Mouse (Mus musculus) midbrain, embryonic 13.5 days (tissue): ENCODE results near the gene Paics. TPM values are rescaled to one million over a fixed set of nuclear protein-coding genes. Genes with fewer than 3 reads are reported as not detected.
"Not testable (repeated sequence)": the region's sequence is repeated elsewhere in the genome, so short reads cannot be mapped to it uniquely, and the experiment has no call there.

ENCODE experiments used
- ATAC-seq: fragments of 200-750 bp; cut with Nextera tagmentation; 2 replicates; pipeline ENCODE4 v1.8.0; 2017; ENCODE audit warnings: mild to moderate bottlenecking, moderate TSS enrichment, moderate library complexity
- H3K27ac ChIP-seq: fragments of 300-500 bp; sonication (generic); 2 replicates; pipeline ENCODE4 v1.5.1; 2015; ENCODE audit warnings: inconsistent platforms, mild to moderate bottlenecking, moderate library complexity
- H3K27me3 ChIP-seq: fragments of 300-500 bp; sonication (generic); 2 replicates; pipeline ENCODE4 v1.6.1; 2015; ENCODE audit warnings: mild to moderate bottlenecking, inconsistent platforms
- H3K36me3 ChIP-seq: fragments of 300-500 bp; sonication (generic); 2 replicates; pipeline ENCODE4 v1.6.1; 2015; ENCODE audit warnings: mild to moderate bottlenecking, inconsistent platforms
- H3K4me1 ChIP-seq: fragments of 300-500 bp; sonication (generic); replicated peaks from 2 replicates; pipeline ENCODE4 v1.6.1; 2015; ENCODE audit warnings: inconsistent platforms
- H3K4me2 ChIP-seq: fragments of 300-500 bp; sonication (generic); replicated peaks from 2 replicates; pipeline ENCODE4 v1.6.1; 2015; ENCODE audit warnings: moderate library complexity, mild to moderate bottlenecking, inconsistent platforms
- H3K4me3 ChIP-seq: fragments of 300-500 bp; sonication (generic); replicated peaks from 2 replicates; pipeline ENCODE4 v1.5.1; 2015; ENCODE audit warnings: mild to moderate bottlenecking, inconsistent platforms
- H3K9ac ChIP-seq: fragments of 300-500 bp; sonication (generic); replicated peaks from 2 replicates; pipeline ENCODE4 v1.6.1; 2015; ENCODE audit warnings: mild to moderate bottlenecking, inconsistent platforms
- H3K9me3 ChIP-seq: fragments of 300-500 bp; sonication (generic); 2 replicates; pipeline ENCODE4 v1.6.1; 2016; ENCODE audit warnings: mild to moderate bottlenecking, inconsistent platforms
- WGBS: fragments of 180-500 bp; shearing (Covaris S2); methylation state at CpG from one replicate; pipeline ENCODE4 v1.1.7; 2015; 5-methylcytosine and 5-hydroxymethylcytosine counted together
- polyA plus RNA-seq: library from polyadenylated mRNA; unstranded; fragments of >200 nt; fragmentation: Nextera tagmentation; extraction: Ambion mirVana; gene quantifications from 2 replicates; pipeline ENCODE4 v1.2.1, GENCODE M21; 2015

Paics gene
- polyA plus RNA-seq = 204 and 205 TPM in 2 replicates

- peaks cover 33% of the 10 kb centered on the region for H3K4me1 ChIP-seq
- H3K36me3 ChIP-seq = 0 out of 2 replicates have a peak, but pooled peaks cover 4% of the 10 kb centered on the region
- no peaks in the 10 kb centered on the region for H3K9me3 ChIP-seq
- no peaks in the 10 kb centered on the region for H3K27me3 ChIP-seq
- peak within 1 kb of the TSS; percentile 68 for H3K9ac ChIP-seq
- H3K4me2 ChIP-seq = peak within 1 kb of the TSS; percentile 91
- whole genome bisulfite sequencing = under 1% methylated on average over 81 of the region's 81 CpGs
- H3K4me3 ChIP-seq = peak within 1 kb of the TSS; percentile 53
- H3K27ac ChIP-seq = peak within 1 kb of the TSS; percentile 83
- peak; percentile 97 for ATAC-seq
Measured at GRCm38 (mm10) chr5:76951106-76952027, at the start of gene Paics, which contains the start of gene Ppat. Paics (plus strand) TSS chr5:76951307. Ppat (minus strand) TSS chr5:76951578.

- no peak overlapping the region for H3K27ac ChIP-seq
- no peak for ATAC-seq
- WGBS = 87% methylated on average over 4 of the region's 4 CpGs
Measured at GRCm38 (mm10) chr5:76902131-76902530, 49.0 kb upstream of the Paics start.

GRCm38 (mm10) chr5:76904713-76905404 is 46.2 kb upstream of the Paics start:
- Histone ChIP-seq H3K27me3 (no peaks in the 10 kb centered on the region), H3K4me1 (peaks cover 15% of the 10 kb centered on the region), H3K36me3 (peaks cover 3% of the 10 kb centered on the region; the same call in 1 of the 2 replicates), H3K9ac (peak overlapping the region; percentile 84), H3K9me3 (no peaks in the 10 kb centered on the region), H3K27ac (peak overlapping the region; percentile 86), H3K4me2 (peak overlapping the region; percentile 77), H3K4me3 (peak overlapping the region; percentile 73)
- 2% methylated on average over 19 of the region's 19 CpGs for WGBS
- ATAC-seq = peak; percentile 0; the same call in 1 of the 2 replicates

More at GRCm38 (mm10) chr5:76902131-76902530, 49.0 kb upstream of the Paics start:
- Histone ChIP-seq H3K36me3 (peaks cover 10% of the 10 kb centered on the region; the same call in 1 of the 2 replicates), H3K27me3 (no peaks in the 10 kb centered on the region), H3K4me1 (peaks cover 15% of the 10 kb centered on the region), H3K4me3 (no peak overlapping the region), H3K9ac (no peak overlapping the region), H3K4me2 (no peak overlapping the region), H3K9me3 (no peaks in the 10 kb centered on the region)

GRCm38 (mm10) chr5:76905405-76906154 is 45.5 kb upstream of the Paics start, which contains the start of gene Aasdh:
Aasdh (minus strand) TSS chr5:76905514.
- H3K9ac ChIP-seq = peak within 1 kb of the TSS; percentile 84
- no peaks in the 10 kb centered on the region for H3K27me3 ChIP-seq
- H3K9me3 ChIP-seq = no peaks in the 10 kb centered on the region
- peak within 1 kb of the TSS; percentile 86 for H3K27ac ChIP-seq
- 1% methylated on average over 47 of the region's 47 CpGs for WGBS
- H3K4me2 ChIP-seq = peak within 1 kb of the TSS; percentile 77
- ATAC-seq = peak; percentile 97
- H3K4me1 ChIP-seq = peaks cover 15% of the 10 kb centered on the region
- no peaks in the 10 kb centered on the region for H3K36me3 ChIP-seq
- peak within 1 kb of the TSS; percentile 73 for H3K4me3 ChIP-seq

- no peaks in the 10 kb centered on the region for H3K9me3 ChIP-seq
- peak; percentile 19 for ATAC-seq
- no peaks in the 10 kb centered on the region for H3K27me3 ChIP-seq
- H3K9ac ChIP-seq = peak overlapping the region; percentile 84
- peak overlapping the region; percentile 77 for H3K4me2 ChIP-seq
- 43% methylated on average over 3 of the region's 3 CpGs for WGBS
- H3K36me3 ChIP-seq = no peaks in the 10 kb centered on the region
- peaks cover 15% of the 10 kb centered on the region for H3K4me1 ChIP-seq
- H3K4me3 ChIP-seq = peak overlapping the region; percentile 73
- peak overlapping the region; percentile 86 for H3K27ac ChIP-seq
Measured at GRCm38 (mm10) chr5:76906155-76906499, 45.0 kb upstream of the Paics start.

- H3K4me3 ChIP-seq = no peak overlapping the region
- H3K4me2 ChIP-seq = no peak overlapping the region
- no peak overlapping the region for H3K9ac ChIP-seq
- WGBS = 84% methylated on average over 3 of the region's 3 CpGs
- ATAC-seq = no peak
- H3K27ac ChIP-seq = no peak overlapping the region
- no peaks in the 10 kb centered on the region for H3K27me3 ChIP-seq
- H3K36me3 ChIP-seq = peaks cover 15% of the 10 kb centered on the region
- peaks cover 9% of the 10 kb centered on the region for H3K4me1 ChIP-seq
- H3K9me3 ChIP-seq = no peaks in the 10 kb centered on the region
Measured at GRCm38 (mm10) chr5:76910807-76911206, 40.3 kb upstream of the Paics start.

- H3K9me3 ChIP-seq, H3K27ac ChIP-seq, H3K4me1 ChIP-seq, H3K4me2 ChIP-seq, H3K9ac ChIP-seq, H3K4me3 ChIP-seq, ATAC-seq, H3K27me3 ChIP-seq: not testable (repeated sequence)
- WGBS = 91% methylated on average over 5 of the region's 5 CpGs
- H3K36me3 ChIP-seq = peaks cover 16% of the 10 kb centered on the region
Measured at GRCm38 (mm10) chr5:76912522-76912921, 38.6 kb upstream of the Paics start.

GRCm38 (mm10) chr5:76922833-76923232 is 28.3 kb upstream of the Paics start:
- Histone ChIP-seq H3K27me3 (no peaks in the 10 kb centered on the region), H3K4me1 (no peaks in the 10 kb centered on the region), H3K4me3 (no peak overlapping the region), H3K9me3 (peaks cover 14% of the 10 kb centered on the region; the same call in 1 of the 2 replicates), H3K36me3 (peaks cover 65% of the 10 kb centered on the region), H3K4me2 (no peak overlapping the region), H3K9ac (no peak overlapping the region), H3K27ac (no peak overlapping the region)
- ATAC-seq = no peak
- WGBS = 85% methylated on average over 4 of the region's 4 CpGs

GRCm38 (mm10) chr5:76923428-76923827 is 27.7 kb upstream of the Paics start:
- peaks cover 14% of the 10 kb centered on the region; the same call in 1 of the 2 replicates for H3K9me3 ChIP-seq
- H3K4me2 ChIP-seq = no peak overlapping the region
- H3K27ac ChIP-seq = no peak overlapping the region
- 94% methylated on average over 13 of the region's 13 CpGs for whole genome bisulfite sequencing
- H3K4me3 ChIP-seq = no peak overlapping the region
- H3K4me1 ChIP-seq = no peaks in the 10 kb centered on the region
- no peak overlapping the region for H3K9ac ChIP-seq
- no peaks in the 10 kb centered on the region for H3K27me3 ChIP-seq
- H3K36me3 ChIP-seq = peaks cover 59% of the 10 kb centered on the region
- ATAC-seq = no peak

GRCm38 (mm10) chr5:76924296-76924695 is 26.8 kb upstream of the Paics start:
- Histone ChIP-seq H3K4me1 (no peaks in the 10 kb centered on the region), H3K9ac (no peak overlapping the region), H3K9me3 (peaks cover 14% of the 10 kb centered on the region; the same call in 1 of the 2 replicates), H3K4me2 (no peak overlapping the region), H3K27ac (no peak overlapping the region), H3K36me3 (peaks cover 52% of the 10 kb centered on the region), H3K27me3 (no peaks in the 10 kb centered on the region), H3K4me3 (no peak overlapping the region)
- WGBS = 63% methylated on average over 1 of the region's 1 CpGs
- ATAC-seq = no peak

- ATAC-seq = 0 out of 2 replicates have a peak, but pooled peaks have one; percentile 14
- Histone ChIP-seq H3K36me3 (peaks cover 32% of the 10 kb centered on the region), H3K27me3 (no peaks in the 10 kb centered on the region), H3K9ac (no peak overlapping the region), H3K9me3 (peaks cover 17% of the 10 kb centered on the region; the same call in 1 of the 2 replicates), H3K4me3 (no peak overlapping the region), H3K4me1 (no peaks in the 10 kb centered on the region), H3K4me2 (no peak overlapping the region), H3K27ac (no peak overlapping the region)
- WGBS = 86% methylated on average over 16 of the region's 16 CpGs
Measured at GRCm38 (mm10) chr5:76928124-76928832, 22.8 kb upstream of the Paics start.
